In genomic region chr9:106366188-106366587, GRCm38 (mm10) we compare ENCODE assay signal across 18 mouse cellular contexts. TPM values are rescaled to one million over a fixed set of nuclear protein-coding genes. Genes with fewer than 3 reads are reported as not detected.
DNase-seq lines count a peak whose midpoint lies in the region; ATAC-seq and TF ChIP-seq lines count a peak whose summit lies in the region.
"Had no signal": no experiment of that assay in that cellular context is flagged by ENCODE, and none has a peak within 500 bp of the region (broad histone marks: within the 10 kb centered on the region; RNA-seq: fewer than 3 reads in every experiment).

No protein-coding gene starts in this region.

- H3K4me1 ChIP-seq in hindbrain, embryonic 10.5 days (replicated peaks): peaks cover 60% of the 10 kb centered on the region
- peaks cover 32% of the 10 kb centered on the region for H3K4me1 ChIP-seq in hindbrain, embryonic 12.5 days
- H3K4me1 ChIP-seq in midbrain, embryonic 11.5 days (ENCODE audit: control insufficient read depth, insufficient read depth, low read length): peaks cover 25% of the 10 kb centered on the region
- peaks cover 11% of the 10 kb centered on the region for H3K4me1 ChIP-seq in midbrain, postnatal 0 days (ENCODE audit: insufficient read depth, low read length)
- H3K4me1 ChIP-seq in embryonic facial prominence, embryonic 14.5 days (ENCODE audit: control insufficient read depth, insufficient read depth, low read length): peaks cover 22% of the 10 kb centered on the region
- peaks cover 25% of the 10 kb centered on the region for H3K4me1 ChIP-seq in limb, embryonic 14.5 days (ENCODE audit: control insufficient read depth, insufficient read depth, low read length)

- peaks cover 17% of the 10 kb centered on the region for H3K27me3 ChIP-seq in hindbrain, embryonic 10.5 days (ENCODE audit: insufficient read depth, poor library complexity, severe bottlenecking)
- H3K27me3 ChIP-seq in hindbrain, embryonic 12.5 days: no peaks in the 10 kb centered on the region; the same call in 1 of the 2 replicates
- H3K27me3 ChIP-seq in midbrain, embryonic 11.5 days (ENCODE audit: control insufficient read depth, insufficient read depth, low read length): no peaks in the 10 kb centered on the region
- no peaks in the 10 kb centered on the region for H3K27me3 ChIP-seq in midbrain, postnatal 0 days (ENCODE audit: insufficient read depth, low read length)
- H3K27me3 ChIP-seq in embryonic facial prominence, embryonic 14.5 days (replicated peaks; ENCODE audit: control insufficient read depth, insufficient read depth, low read length): no peaks in the 10 kb centered on the region
- H3K27me3 ChIP-seq in limb, embryonic 14.5 days (ENCODE audit: control insufficient read depth, insufficient read depth, low read length): no peaks in the 10 kb centered on the region

- H3K9me3 ChIP-seq in hindbrain, embryonic 10.5 days: no peaks in the 10 kb centered on the region
- H3K9me3 ChIP-seq in hindbrain, embryonic 12.5 days (replicated peaks): no peaks in the 10 kb centered on the region
- no peaks in the 10 kb centered on the region for H3K9me3 ChIP-seq in midbrain, embryonic 11.5 days (ENCODE audit: control insufficient read depth, low read length)
- H3K9me3 ChIP-seq in midbrain, postnatal 0 days (ENCODE audit: low read length): no peaks in the 10 kb centered on the region
- H3K9me3 ChIP-seq in embryonic facial prominence, embryonic 14.5 days (ENCODE audit: control insufficient read depth, low read length): no peaks in the 10 kb centered on the region
- H3K9me3 ChIP-seq in limb, embryonic 14.5 days (ENCODE audit: control insufficient read depth, low read length): no peaks in the 10 kb centered on the region
- H3K9me3 ChIP-seq: hindbrain, embryonic 13.5 days had no signal

- TF ChIP-seq CTCF in midbrain, postnatal 0 days (IDR thresholded peaks at IDR 0.05): no peak

- H3K4me2 ChIP-seq in hindbrain, embryonic 12.5 days (replicated peaks): no peak overlapping the region
- no peak overlapping the region for H3K4me2 ChIP-seq in midbrain, embryonic 11.5 days
- no peak overlapping the region for H3K4me2 ChIP-seq in midbrain, postnatal 0 days (ENCODE audit: low read depth, low read length, poor library complexity, severe bottlenecking)
- peak overlapping the region; percentile 97; the same call in 1 of the 2 replicates for H3K4me2 ChIP-seq in embryonic facial prominence, embryonic 14.5 days (ENCODE audit: low read depth, low read length)
- peak overlapping the region; percentile 71; the same call in 1 of the 2 replicates for H3K4me2 ChIP-seq in limb, embryonic 14.5 days (replicated peaks; ENCODE audit: low read depth, low read length, severe bottlenecking)

- DNase-seq in hindbrain, embryonic 10.5 days (ENCODE audit: low spot score): no peak
- DNase-seq in midbrain, embryonic 11.5 days (ENCODE audit: low spot score, missing footprints): peak; percentile 69
- DNase-seq in midbrain, postnatal 0 days (ENCODE audit: low spot score): no peak
- no peak for DNase-seq in embryonic facial prominence, embryonic 14.5 days (ENCODE audit: low spot score)
- DNase-seq in limb, embryonic 14.5 days (ENCODE audit: low spot score): no peak
- DNase-seq in spleen, postnatal 14 days (ENCODE audit: low spot score in 2 of 2): no peak
- DNase-seq: adrenal gland, adult 8-10 months; cerebellum, postnatal 10 days; gastrocnemius, postnatal 14 days; kidney, postnatal 25 days; lung, adult 18-20 months; right cerebral cortex, postnatal 14 days; spleen, adult 18-20 months; thymus, postnatal 36 days had no signal

- 0 out of 2 replicates have a peak overlapping the region, but pooled peaks have one; percentile 90 for H3K4me3 ChIP-seq in hindbrain, embryonic 10.5 days
- no peak overlapping the region for H3K4me3 ChIP-seq in hindbrain, embryonic 12.5 days
- no peak overlapping the region for H3K4me3 ChIP-seq in midbrain, embryonic 11.5 days (ENCODE audit: low read depth, low read length)
- no peak overlapping the region for H3K4me3 ChIP-seq in midbrain, postnatal 0 days (ENCODE audit: low read depth, low read length)
- H3K4me3 ChIP-seq in embryonic facial prominence, embryonic 14.5 days (ENCODE audit: low read depth, low read length): no peak overlapping the region
- no peak overlapping the region for H3K4me3 ChIP-seq in limb, embryonic 14.5 days (replicated peaks; ENCODE audit: low read length)

- ATAC-seq in hindbrain, embryonic 12.5 days (ENCODE audit: low FRiP score): no peak
- no peak for ATAC-seq in midbrain, embryonic 11.5 days (ENCODE audit: low FRiP score)
- no peak for ATAC-seq in midbrain, postnatal 0 days (ENCODE audit: low FRiP score)
- ATAC-seq in embryonic facial prominence, embryonic 14.5 days (ENCODE audit: low read depth): no peak
- ATAC-seq in limb, embryonic 14.5 days (ENCODE audit: low FRiP score, low read depth): no peak
- ATAC-seq in CD4-positive, CD25-positive, alpha-beta regulatory T cell, adult 4 months: no peak
- ATAC-seq: forebrain, embryonic 14.5 days had no signal

- WGBS in hindbrain, embryonic 10.5 days: 30% methylated on average over 1 of the region's 1 CpGs
- WGBS in hindbrain, embryonic 12.5 days: 43% methylated on average over 1 of the region's 1 CpGs
- 38% methylated on average over 1 of the region's 1 CpGs for WGBS in midbrain, embryonic 11.5 days
- WGBS in midbrain, postnatal 0 days: 57% methylated on average over 1 of the region's 1 CpGs
- WGBS in embryonic facial prominence, embryonic 14.5 days: 50% methylated on average over 1 of the region's 1 CpGs
- WGBS in limb, embryonic 14.5 days: 40% methylated on average over 1 of the region's 1 CpGs

- peaks cover 8% of the 10 kb centered on the region for H3K36me3 ChIP-seq in hindbrain, embryonic 10.5 days
- H3K36me3 ChIP-seq in hindbrain, embryonic 12.5 days: peaks cover 4% of the 10 kb centered on the region; the same call in 1 of the 2 replicates
- peaks cover 1% of the 10 kb centered on the region; the same call in 1 of the 2 replicates for H3K36me3 ChIP-seq in midbrain, embryonic 11.5 days (ENCODE audit: control insufficient read depth, insufficient read depth, low read length)
- H3K36me3 ChIP-seq in midbrain, postnatal 0 days (ENCODE audit: insufficient read depth, low read length): 0 out of 2 replicates have a peak, but pooled peaks cover 4% of the 10 kb centered on the region
- peaks cover 7% of the 10 kb centered on the region for H3K36me3 ChIP-seq in embryonic facial prominence, embryonic 14.5 days (ENCODE audit: control insufficient read depth, insufficient read depth, low read length)
- H3K36me3 ChIP-seq in limb, embryonic 14.5 days (ENCODE audit: control insufficient read depth, insufficient read depth, low read length): peaks cover 13% of the 10 kb centered on the region

- no peak overlapping the region for H3K9ac ChIP-seq in hindbrain, embryonic 12.5 days
- H3K9ac ChIP-seq in midbrain, embryonic 11.5 days (ENCODE audit: low read length): no peak overlapping the region
- no peak overlapping the region for H3K9ac ChIP-seq in midbrain, postnatal 0 days (replicated peaks; ENCODE audit: low read length, poor library complexity, severe bottlenecking)
- no peak overlapping the region for H3K9ac ChIP-seq in embryonic facial prominence, embryonic 14.5 days (ENCODE audit: low read depth, low read length)
- no peak overlapping the region for H3K9ac ChIP-seq in limb, embryonic 14.5 days (ENCODE audit: low read depth, low read length, severe bottlenecking)

- H3K27ac ChIP-seq in hindbrain, embryonic 10.5 days: peak overlapping the region; percentile 29; the same call in 1 of the 2 replicates
- H3K27ac ChIP-seq in hindbrain, embryonic 12.5 days: no peak overlapping the region
- H3K27ac ChIP-seq in midbrain, embryonic 11.5 days (ENCODE audit: low read depth, low read length): no peak overlapping the region
- H3K27ac ChIP-seq in midbrain, postnatal 0 days (ENCODE audit: low read depth, low read length): no peak overlapping the region
- H3K27ac ChIP-seq in embryonic facial prominence, embryonic 14.5 days (replicated peaks; ENCODE audit: low read depth, low read length): peak overlapping the region; percentile 85
- peak overlapping the region; percentile 82 for H3K27ac ChIP-seq in limb, embryonic 14.5 days (replicated peaks; ENCODE audit: low read depth, low read length)

- no peak for TF ChIP-seq POLR2A in limb, embryonic 14.5 days (IDR thresholded peaks at IDR 0.05; ENCODE audit: borderline replicate concordance, extremely low read depth, insufficient read depth, insufficient read length)

RNA-seq across cellular contexts. Expression of gene Dusp7, which starts 2.2 kb away (rescaled TPM):
- 16.1 and 16.6 TPM in 2 replicates for polyA plus RNA-seq in hindbrain, embryonic 10.5 days (2016; fragmentation: Nextera tagmentation; extraction: Ambion mirVana)
- 25.5 and 26.9 TPM in 2 replicates for polyA plus RNA-seq in hindbrain, embryonic 12.5 days (2016; fragmentation: Nextera tagmentation; extraction: Ambion mirVana)
- 16.1 and 17.0 TPM in 2 replicates for polyA plus RNA-seq in midbrain, embryonic 11.5 days (2014; fragmentation: Nextera tagmentation; extraction: Ambion mirVana)
- total RNA-seq in midbrain, postnatal 0 days (2014; rRNA removed): 62.9 and 79.2 TPM in 2 replicates
- 18.4 and 19.4 TPM in 2 replicates for polyA plus RNA-seq in midbrain, postnatal 0 days (2015; fragmentation: Nextera tagmentation; extraction: Ambion mirVana)
- polyA plus RNA-seq in embryonic facial prominence, embryonic 14.5 days (2014; fragmentation: Nextera tagmentation; extraction: Ambion mirVana): 44.0 and 48.4 TPM in 2 replicates
- polyA plus RNA-seq in limb, embryonic 14.5 days (2012; rRNA removed): 130 and 180 TPM in 2 replicates
- polyA plus RNA-seq in limb, embryonic 14.5 days (2014; fragmentation: Nextera tagmentation; extraction: Ambion mirVana): 73.0 and 84.1 TPM in 2 replicates
- polyA plus RNA-seq in CD4-positive, CD25-positive, alpha-beta regulatory T cell, adult 4 months (2017; shearing (Covaris generic)): 10 to 100 TPM; 16.2 to 21.1 TPM

Comparison
In these comparisons a context has a peak if more than half of its experiments do, and no peak if none do; other contexts are left out.
1. H3K27ac ChIP-seq: peak in hindbrain, embryonic 10.5 days (single experiment), embryonic facial prominence, embryonic 14.5 days (single experiment) and limb, embryonic 14.5 days (single experiment); none in hindbrain, embryonic 12.5 days (single experiment), midbrain, embryonic 11.5 days (single experiment) and midbrain, postnatal 0 days (single experiment).
2. H3K4me2 ChIP-seq: peak in embryonic facial prominence, embryonic 14.5 days (single experiment) and limb, embryonic 14.5 days (single experiment); none in hindbrain, embryonic 12.5 days (single experiment), midbrain, embryonic 11.5 days (single experiment) and midbrain, postnatal 0 days (single experiment).